Comparison of ENCODE assay signal across 27 mouse cellular contexts in genomic region chr13:45910348-45910747, GRCm38 (mm10).
"Had no signal": no experiment of that assay in that cellular context is flagged by ENCODE, and none has a peak within 500 bp of the region (broad histone marks: within the 10 kb centered on the region; RNA-seq: fewer than 3 reads in every experiment).

No protein-coding gene starts in this region.

- DNase-seq: gastrocnemius, adult 2 months; gastrocnemius, postnatal 10 days; gastrocnemius, postnatal 25 days; heart, adult 2 months; heart, postnatal 14 days; heart, postnatal 4 days; kidney, adult 18-20 months; kidney, adult 8-10 months; kidney, postnatal 10 days; kidney, postnatal 25 days; kidney, postnatal 4 days; liver had no signal

- H3K27ac ChIP-seq: gastrocnemius, adult 2 months; heart, adult 2 months; heart, embryonic 13.5 days; heart, embryonic 15.5 days; hindbrain, embryonic 10.5 days; hindbrain, embryonic 12.5 days; hindbrain, embryonic 14.5 days; intestine, embryonic 15.5 days; layer of hippocampus, adult 2 months; left cerebral cortex, adult 2 months; limb, embryonic 10.5 days; limb, embryonic 12.5 days had no signal

- H3K9me3 ChIP-seq: heart, embryonic 13.5 days; heart, embryonic 15.5 days; hindbrain, embryonic 10.5 days; hindbrain, embryonic 12.5 days; intestine, embryonic 15.5 days; limb, embryonic 10.5 days; limb, embryonic 12.5 days had no signal

- ATAC-seq: hindbrain, embryonic 16.5 days; inflammation-experienced regulatory T-cells, adult 6 months; intestine, embryonic 15.5 days; intestine, postnatal 0 days had no signal

- H3K9ac ChIP-seq: heart, embryonic 13.5 days; heart, embryonic 15.5 days; hindbrain, embryonic 12.5 days; hindbrain, embryonic 14.5 days; intestine, embryonic 15.5 days; limb, embryonic 12.5 days had no signal

- H3K36me3 ChIP-seq: heart, embryonic 15.5 days; hindbrain, embryonic 10.5 days; hindbrain, embryonic 12.5 days; intestine, embryonic 15.5 days; limb, embryonic 10.5 days; limb, embryonic 12.5 days had no signal

- H3K4me3 ChIP-seq: gastrocnemius, adult 2 months; heart, adult 2 months; heart, embryonic 13.5 days; heart, embryonic 15.5 days; hindbrain, embryonic 10.5 days; hindbrain, embryonic 12.5 days; intestine, embryonic 15.5 days; layer of hippocampus, adult 2 months; left cerebral cortex, adult 2 months; limb, embryonic 10.5 days; limb, embryonic 12.5 days had no signal

- H3K4me2 ChIP-seq: heart, embryonic 11.5 days; heart, embryonic 13.5 days; heart, embryonic 15.5 days; hindbrain, embryonic 12.5 days; hindbrain, embryonic 14.5 days; intestine, embryonic 15.5 days; limb, embryonic 12.5 days; liver, embryonic 11.5 days had no signal

- H3K27me3 ChIP-seq: heart, embryonic 13.5 days; heart, embryonic 15.5 days; hindbrain, embryonic 12.5 days; intestine, embryonic 15.5 days; limb, embryonic 12.5 days had no signal
